Mouse (Mus musculus) testis, adult 2 months (tissue): Measurements from ENCODE around the gene Trim52.

Experiments
- CTCF ChIP-seq: fragments of 200-500 bp; IDR thresholded peaks from 2 replicates; pipeline ENCODE4 v1.5.1; 2012; ENCODE audit warnings: low read depth, mild to moderate bottlenecking, inconsistent platforms, low read length, moderate library complexity; ENCODE audit not compliant: control insufficient read depth, insufficient read depth, insufficient replicate concordance
- POLR2A ChIP-seq: fragments of 200-500 bp; IDR thresholded peaks from 2 replicates; pipeline ENCODE4 v1.6.1; 2012; ENCODE audit warnings: low read depth, mild to moderate bottlenecking, inconsistent platforms, low read length, moderate library complexity; ENCODE audit not compliant: control insufficient read depth

DNA sequence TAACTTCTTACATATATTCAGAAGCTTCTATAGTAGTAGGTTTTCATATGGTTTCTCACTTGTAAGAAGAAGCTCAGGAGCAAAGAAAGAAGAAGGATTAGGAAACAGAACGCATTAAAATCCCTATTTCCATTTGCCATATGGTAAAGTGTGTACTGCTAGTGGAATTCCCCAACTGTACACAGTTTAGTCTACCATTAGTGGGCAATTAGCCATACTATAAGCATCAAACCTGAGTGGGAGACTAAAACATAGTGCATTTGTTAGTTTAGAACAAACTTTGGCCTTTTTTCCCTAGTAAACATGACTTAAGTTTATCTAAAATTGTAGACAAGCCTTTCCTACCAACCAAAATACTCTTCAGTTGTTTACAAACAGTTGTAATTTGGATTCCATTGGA lies 33.4 kb upstream of the Trim52 start:
- TF ChIP-seq POLR2A (no peak), CTCF (no peak)
